Mouse (Mus musculus) thymus, adult 18-20 months (tissue): Measurements from ENCODE around the gene Fubp1.
A peak's percentile ranks its signal among the peaks of the same experiment; 100 is the strongest.

Experiments used
- DNase-seq, 2 experiments: peaks; one replicate each; pipeline ENCODE4 v3.0.0; 2022; ENCODE audit warnings: mixed read lengths in 2 of 2

The Fubp1 gene

DNA sequence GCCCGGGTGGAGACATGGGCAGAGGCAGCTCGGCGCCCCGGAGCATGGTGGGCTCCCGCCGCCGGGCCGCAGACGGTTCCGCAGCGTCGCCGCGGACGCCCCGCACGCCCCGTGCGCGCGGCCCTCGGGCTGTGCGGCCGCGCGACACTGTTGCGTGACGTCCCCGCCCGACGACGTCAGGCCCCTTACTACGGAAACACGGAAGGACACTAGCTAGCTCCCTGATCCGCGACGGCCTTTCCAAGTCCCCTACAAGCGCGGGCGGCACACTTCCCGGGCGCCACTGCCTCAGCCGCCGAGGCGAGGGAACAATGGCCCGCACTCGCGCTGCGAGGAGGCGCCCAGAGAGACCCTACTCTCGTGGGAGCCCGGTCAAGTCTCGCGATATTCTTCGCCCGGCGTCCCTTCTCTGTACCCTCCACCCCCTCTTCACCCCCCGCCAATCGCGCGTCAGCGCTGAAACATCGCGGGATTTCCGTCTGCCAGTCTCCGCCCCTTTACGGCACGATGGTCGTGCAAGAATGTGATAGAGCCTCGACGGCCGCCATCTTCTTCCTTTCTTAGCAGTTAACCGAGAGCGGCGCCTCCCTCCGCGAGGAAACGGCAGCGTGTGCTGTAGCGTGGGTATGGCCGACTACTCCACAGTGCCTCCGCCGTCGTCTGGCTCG is at the start of gene Fubp1, which contains the start of gene Dnajb4:
Gene Fubp1 (plus strand): TSS at position 456 of the 668 bp plus-strand sequence.
Gene Dnajb4 (minus strand): TSS at position 336 of the 668 bp plus-strand sequence.
- peak; percentile 100 for DNase-seq

DNA sequence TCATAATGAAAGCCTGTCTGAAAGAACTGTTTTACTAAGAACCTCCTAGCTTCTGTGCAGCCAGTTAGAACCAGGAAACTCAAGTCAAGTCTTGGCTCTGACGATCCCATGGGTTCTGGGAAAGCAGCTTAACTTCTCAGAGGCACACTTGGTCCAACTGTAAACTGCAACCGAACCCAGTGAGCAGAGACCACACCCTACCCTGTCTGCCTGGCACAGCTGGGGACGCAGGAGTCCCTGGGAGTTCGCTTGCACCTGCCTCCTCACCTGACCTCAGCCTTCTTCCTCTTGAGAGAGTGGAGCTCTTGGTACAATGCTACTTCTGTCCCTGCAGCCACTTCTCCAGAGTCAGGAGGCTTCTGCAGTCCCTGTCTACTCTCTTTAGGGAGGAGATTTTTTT is 49.6 kb upstream of the Fubp1 start:
- DNase-seq = no peak

DNA sequence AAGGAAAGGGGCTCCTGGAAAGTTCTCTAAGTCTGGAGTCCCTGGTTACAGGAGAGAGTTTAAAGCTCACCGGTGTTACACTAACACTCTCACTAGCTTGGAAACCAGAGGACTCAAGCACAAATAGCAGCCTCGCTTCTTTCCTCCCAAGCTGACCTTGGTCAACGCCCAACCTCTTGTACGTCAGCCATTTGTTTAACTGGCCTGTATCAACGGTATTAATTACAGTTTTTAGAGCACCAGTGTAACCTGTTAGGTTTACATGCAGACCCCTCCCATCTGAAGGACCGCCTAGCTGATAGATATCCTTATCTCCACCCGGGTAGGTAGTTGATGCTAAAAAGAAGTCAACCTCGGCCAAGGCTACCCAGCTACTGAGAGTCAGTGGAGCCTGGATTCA is 46.9 kb upstream of the Fubp1 start:
- no peak for DNase-seq

DNA sequence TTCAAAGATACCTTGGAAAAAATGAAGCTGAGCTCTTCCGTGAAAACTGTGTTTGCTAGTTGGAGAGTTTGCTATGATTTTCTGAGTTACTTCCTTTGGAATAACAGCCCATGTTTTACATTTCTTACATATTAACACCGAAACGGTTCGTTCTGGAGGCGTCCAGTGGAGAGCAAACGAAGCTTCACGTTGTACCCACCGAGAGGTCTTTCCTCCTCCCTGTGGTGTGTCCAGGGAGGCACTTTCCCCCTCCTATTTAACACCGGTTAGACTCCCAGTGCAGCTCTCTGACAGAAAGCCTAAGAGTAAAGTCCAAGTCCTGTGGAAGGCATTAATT is 45.2 kb upstream of the Fubp1 start:
- DNase-seq = no peak

DNA sequence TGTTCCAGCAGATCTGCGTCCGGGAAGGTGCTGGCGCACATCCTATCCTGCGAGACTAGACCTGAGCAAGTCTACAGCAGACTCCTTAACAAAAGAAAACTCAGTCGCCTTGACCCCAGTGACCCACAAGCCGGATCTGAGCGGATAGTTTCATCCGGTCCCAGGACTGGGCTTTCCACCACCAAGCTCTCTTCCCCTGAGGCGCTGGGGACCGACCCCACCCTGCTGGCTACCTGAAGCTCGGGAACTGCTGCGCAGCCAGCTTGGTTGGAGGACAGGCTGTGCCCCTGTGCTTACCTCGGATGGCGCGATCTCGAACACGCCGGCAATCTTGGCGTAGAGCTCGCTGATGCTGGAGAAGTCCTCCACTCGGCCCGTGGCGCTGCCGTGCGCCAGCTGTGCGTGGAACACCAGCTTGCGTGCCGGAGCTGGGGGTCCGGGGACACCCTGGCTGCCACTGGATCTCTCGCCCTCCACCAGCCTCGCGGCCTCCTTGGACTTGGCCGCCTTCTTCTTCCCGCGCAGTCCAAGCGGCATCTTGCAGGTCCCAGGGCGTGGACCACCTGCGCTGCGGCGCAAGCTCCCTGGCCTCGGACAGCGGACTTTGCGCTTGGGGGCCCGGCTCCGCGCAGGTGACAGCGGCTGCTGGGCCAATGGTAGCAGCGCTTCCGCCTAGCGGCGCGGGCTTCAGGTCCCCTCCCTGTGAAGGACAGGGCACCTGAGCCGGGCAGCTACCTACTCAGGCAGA is 44.7 kb upstream of the Fubp1 start:
- DNase-seq = no peak

DNA sequence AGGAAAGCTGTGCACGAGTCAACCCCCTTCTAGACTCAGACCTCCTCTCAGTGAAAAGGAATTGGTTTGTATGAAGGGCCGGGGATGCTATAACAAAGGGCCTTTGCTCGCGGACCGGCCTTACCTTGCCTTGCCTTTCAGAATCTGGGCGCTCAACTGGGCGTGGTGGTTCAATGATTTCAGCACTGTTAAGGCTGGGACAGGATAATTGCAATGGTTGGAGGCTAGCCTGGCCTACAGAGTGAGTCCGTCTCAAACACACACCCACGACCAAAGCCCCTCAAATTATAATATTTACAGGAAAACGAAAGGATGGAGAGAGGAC is 44.2 kb upstream of the Fubp1 start, which contains the start of gene Gipc2:
Gene Gipc2 (minus strand): TSS at position 132 of the 325 bp plus-strand sequence.
- no peak for DNase-seq

DNA sequence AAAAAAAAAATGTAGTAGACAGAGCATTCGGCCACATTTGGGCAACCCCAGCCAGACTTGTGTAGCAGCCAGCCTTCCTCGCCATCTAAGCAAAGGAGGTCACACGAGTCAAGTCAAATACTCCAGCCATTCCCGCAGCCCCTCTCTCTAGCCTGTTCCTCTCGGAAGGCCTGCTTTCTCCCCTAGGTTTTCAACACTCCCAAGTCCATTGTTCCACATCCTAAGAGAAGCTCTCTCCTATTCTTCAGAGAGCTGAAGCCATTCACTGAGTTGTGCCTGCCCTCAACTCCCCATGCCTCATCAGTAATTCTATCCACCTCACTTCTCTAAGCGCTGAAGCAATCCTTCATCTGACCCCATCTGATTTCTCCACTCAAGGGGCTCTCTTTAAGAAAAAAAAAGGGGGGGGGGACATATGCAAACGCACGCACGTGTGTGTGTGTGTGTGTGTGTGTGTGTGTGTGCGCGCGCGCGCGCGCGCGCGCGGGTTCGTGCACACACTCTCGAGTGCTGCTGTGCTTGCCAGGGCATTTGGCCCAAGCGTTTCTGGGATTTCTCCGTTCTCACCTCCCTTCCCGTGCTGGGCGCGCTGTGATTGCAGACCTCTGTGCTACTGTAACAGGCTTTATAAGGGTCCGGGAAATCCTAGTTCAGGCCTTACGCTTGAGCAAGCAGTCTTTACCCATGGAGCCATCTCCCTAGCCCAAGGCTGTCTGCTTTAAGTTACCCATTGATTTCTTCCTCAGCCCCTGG is 43.3 kb upstream of the Fubp1 start:
- no peak for DNase-seq

DNA sequence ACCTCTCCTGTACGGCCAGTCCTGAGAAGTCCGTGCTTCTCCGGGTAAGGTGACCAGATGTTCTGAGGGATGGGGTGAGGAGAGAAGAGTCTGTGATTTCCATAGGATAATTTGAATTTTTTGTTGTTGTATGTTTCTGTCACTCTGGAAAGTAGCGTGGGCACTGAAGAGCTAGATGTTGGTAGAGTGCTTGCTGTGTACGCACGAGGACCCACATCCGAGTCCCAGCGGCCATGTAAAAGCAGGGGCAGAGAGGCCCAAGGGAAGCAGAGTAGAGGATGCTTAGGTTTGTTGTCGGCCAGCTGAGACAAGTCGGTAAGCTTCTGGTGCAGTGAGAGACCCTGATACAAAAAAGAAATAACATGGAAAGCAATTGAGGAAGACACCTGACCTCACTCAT is 42.2 kb upstream of the Fubp1 start:
- no peak for DNase-seq

DNA sequence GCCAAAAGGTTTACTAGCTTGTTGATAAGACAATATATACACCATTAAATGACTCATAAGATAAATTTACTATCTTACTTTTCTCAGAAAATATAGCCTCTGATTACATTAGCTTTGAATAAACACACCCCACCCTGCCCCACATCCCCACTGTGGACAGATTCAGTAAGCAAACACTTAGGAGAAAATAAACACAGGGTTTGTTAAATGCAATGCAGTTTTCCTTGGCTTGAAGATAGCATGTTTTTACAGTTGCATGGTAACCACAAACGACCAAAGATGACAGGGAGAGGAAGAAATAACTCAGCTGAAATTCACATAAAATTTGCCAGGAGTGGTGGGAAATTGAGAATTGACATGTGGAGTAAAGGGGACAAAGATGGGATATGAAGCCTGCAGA is 39.8 kb upstream of the Fubp1 start:
- DNase-seq = no peak

DNA sequence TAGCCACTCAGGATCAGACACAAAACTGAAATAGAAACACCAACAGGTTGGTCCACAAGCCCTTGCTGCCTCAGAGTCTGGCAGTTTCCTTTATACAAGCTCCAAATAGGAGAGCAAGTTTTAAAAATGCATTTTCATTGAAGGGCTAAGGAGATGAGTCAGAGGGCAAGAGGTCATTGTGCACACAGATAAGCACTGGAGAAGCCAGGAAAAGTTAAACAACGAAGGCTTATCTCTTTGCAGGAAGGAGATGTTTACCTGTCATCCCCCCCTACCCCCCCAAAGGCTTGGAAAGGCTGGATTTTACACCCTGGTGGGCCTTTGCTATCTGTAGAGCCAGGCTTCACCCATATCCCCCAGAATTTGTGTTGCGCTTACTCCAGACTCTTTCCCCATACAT is 39.0 kb upstream of the Fubp1 start:
- no peak for DNase-seq

DNA sequence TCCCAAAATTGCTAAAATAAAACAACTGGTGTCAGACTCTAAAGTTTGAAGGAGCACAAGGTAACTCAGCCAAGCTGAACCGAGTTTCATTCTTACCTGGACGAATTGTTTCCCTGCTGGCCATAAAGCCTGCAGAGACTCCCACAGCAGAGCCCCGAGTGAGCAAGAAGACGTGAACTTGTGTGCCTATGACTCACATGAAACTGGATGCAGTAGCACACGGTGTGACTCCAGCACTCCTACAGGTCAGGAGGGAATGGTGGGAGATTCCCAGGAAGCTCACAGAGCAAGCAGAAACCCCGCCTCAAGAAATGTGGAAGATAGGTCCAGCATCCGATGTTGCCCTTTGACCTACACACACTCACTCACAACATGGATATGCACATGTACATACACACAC is 38.4 kb upstream of the Fubp1 start:
- no peak for DNase-seq

DNA sequence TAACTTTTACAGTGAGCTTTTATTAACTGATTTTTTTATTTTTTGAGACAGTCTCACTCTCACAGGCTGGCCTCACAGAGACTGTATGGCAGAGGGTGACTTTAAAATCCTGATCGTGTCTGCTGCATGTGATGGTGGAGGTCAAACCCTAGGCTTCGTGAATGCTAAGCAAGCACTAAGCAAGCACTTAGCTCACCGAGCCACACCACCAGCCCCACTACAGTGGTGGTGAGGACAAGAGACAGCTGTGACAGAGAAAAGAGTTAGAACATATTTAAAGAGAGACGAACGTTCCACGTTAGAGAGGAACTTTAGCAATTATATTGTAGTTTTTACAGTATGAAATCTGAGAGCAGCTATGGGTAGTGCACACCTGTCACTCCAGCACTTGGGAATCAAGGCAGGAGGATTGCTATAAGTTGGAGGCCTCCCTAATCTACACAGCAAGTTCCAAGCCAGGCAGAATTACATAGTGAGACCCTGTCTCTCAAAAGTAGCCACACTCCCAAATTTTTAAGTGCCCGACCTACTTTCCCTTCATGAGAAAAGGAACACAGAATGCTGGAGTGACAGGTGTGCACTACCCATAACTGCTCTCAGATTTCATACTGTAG is 37.8 kb upstream of the Fubp1 start:
- no peak for DNase-seq

DNA sequence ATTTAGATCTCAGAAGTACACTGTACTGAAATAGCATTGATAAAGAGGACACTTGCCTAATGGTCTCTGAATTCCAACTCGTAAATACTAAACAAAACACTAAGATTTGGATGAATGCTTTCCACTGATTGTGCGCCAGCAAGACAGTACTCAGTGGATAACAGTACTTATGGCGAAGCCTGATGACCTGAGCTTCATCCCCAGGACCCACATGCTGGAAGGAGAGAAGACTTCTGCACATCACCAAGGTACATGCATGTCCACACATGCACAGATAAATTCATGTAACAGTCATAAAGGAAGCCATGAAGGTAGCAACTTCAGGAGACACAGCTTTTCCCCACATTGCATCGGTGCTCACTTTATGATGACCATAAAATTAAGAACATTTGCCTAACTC is 31.4 kb upstream of the Fubp1 start:
- DNase-seq = no peak

DNA sequence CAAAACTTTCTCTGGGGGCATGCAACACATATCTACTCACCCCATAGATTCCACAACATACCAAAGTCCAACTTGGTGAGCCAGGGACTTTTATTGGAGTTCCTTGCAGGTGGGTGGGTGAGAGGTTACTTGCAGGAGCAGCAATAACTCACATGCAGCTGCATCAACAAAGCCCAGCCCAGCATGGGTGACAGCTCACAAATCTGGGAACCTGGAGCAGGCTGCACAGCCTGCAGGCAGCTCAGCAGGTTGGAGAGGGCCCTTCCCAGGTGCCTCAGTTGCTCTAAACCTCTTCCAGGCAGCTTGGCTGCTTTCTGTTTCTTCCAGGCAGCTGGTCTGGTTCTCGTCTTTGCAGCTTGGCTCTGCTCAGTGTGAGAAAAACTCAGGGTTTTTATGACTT is 30.9 kb upstream of the Fubp1 start:
- DNase-seq = no peak

DNA sequence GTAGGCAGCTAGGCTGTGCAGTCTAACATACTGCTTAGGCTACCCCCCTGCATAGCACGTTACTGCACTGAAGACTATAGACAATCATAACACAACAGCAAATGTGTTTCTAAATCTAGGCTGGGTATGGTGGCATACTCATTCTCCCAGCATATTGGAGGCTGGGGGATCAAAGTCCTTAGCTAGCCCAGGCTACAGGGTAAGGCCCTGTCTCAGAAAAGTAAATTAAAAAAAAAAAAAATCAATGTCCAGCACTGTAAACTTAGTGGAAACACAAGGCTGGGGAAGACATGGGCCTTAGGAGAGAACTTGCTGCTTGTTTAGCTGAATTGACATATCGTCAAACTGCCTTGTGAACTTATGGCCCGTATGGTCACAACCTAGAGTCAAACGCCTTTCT is 29.6 kb upstream of the Fubp1 start:
- DNase-seq = no peak

DNA sequence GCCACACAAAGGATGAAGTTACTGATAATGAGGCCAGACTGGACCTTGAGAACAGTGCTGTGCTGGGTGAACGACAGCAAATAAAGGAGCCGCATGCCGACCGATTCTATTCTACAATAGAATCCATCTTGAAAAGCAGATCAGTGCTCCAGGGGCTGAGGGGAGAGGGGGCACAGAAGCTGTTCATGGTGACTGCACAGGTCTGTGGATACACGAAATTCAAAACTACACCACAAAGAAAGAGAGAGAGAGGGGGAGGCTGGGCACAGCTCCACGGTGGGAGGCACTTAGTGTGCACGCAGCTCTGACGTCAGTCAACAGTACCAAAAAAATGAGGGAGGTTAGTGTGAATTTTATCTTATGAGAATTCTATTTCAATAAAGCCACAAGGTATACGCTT is 26.7 kb upstream of the Fubp1 start:
- DNase-seq = no peak

DNA sequence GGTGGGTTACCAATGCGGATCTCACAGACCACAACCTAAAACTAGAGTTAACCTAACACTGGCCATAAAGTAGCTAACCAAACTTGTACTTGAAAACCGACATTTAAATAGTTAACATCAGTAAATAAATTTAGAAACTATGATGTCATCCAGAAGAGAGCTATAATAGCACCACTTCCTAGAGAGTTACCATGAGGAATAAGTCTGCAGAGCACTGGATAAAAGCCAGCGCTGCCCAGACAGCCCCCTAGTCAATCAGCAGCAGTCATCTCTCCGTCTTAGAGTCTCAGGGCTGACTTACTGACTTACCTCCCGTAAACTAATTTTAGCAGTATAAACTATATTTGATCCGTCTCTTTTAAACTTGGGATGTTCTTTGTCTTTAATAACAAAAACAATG is 24.1 kb upstream of the Fubp1 start:
- no peak for DNase-seq

DNA sequence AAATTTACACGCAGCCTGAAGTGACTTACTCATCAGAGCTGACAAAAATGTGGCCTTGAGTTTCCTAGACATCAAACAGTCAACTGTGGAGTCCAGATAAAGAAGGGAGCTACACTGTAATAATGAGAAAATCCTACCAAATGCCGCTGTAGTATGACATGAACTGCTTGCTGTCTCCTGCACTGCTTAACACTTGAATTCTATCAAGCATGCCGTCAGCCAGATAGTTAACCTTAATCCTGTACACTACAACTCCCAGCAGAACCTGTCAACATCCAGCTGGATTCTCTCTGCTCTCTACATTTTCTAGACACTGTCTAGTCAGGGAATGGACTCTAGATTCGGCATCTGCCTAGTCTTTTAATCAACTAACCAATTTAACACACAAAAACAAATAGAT is 20.9 kb upstream of the Fubp1 start:
- DNase-seq = no peak

DNA sequence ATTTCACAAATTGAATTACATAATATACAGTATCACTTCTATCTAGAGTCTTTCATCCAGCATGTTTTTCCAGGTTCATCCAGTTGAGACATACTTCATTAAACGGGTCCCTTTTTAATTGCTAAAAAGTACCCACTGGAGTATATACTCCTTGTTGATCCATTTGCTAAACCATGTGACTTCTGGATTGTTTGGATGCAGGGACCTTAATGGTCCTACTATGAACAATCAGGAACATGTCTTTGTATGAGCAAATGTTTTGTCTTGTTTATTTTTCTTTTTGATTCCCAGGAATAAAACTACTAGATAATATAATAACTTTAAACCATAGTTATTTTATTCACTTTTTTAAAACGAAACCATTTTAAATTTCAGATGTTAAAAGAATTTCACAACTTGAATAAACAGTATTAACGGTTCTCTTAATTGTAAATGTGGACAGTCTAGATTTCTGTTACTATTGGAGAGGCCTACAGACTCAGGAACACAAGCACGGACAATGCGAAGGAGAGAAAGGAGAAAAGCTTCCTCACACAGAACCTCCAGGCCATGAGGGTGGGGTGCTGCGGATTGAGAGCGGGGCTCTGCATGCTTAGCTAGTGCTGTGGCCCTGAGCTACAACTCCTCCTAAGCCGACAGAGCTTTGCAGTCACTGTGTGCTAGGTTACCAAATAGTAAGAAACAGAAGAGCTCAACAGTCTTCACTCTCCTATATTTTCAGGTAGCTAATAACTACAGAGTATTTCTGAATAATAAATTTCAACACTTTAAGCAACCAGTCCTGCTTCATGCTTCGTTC is 19.3 kb upstream of the Fubp1 start:
- no peak for DNase-seq

DNA sequence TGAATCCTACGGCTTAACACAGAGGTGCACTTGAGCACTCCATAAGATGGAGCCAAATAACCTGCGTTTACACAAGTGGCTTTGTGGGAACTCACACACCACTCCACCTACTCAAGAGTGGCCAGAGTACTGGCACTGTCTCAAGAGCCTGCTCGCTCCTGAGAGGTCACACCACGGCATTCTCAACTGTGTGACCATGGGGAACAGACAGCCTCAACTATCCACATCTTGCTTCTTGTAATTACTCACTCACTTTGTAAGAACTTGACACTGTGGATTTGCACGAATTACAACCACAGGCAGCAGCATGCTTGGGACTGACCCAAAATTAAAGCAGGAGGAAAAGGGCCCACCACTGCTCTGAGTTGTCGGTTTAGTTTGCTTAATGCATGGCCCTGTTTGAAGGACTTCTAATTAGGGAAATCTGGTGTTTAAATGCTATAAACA is 18.4 kb upstream of the Fubp1 start:
- no peak for DNase-seq

DNA sequence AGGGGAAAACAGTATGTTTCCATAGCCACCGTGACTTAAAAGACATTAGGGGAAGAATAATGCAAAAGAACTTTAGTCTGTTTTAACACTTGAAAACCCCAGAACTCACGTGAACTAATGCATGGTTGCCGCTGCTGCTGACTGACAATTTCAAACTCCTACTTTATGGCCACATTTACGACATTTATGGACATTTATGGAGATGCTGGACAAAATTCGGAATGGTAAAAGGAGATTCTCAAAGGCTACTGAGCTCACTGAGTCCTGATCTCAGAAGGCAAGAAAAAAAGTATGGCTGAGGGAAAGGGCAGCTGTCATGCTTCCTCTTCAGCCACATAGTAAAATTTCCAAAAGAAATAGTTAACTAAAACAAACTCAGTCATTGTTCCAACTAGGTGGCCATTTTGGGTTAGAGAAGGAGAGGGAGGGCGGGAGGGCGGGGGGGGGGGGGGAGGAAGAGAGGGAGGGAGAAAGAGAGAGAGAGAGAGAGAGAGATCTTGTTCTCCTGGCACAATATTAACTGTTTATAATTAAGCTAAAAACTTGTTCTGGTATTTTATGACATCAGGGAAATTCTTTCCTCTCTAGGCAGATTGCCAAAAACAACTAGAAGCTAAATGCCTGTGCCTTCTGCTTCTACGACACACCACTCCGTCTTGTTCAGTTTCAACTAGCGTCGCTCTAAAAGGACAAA is 17.8 kb upstream of the Fubp1 start:
- no peak for DNase-seq

DNA sequence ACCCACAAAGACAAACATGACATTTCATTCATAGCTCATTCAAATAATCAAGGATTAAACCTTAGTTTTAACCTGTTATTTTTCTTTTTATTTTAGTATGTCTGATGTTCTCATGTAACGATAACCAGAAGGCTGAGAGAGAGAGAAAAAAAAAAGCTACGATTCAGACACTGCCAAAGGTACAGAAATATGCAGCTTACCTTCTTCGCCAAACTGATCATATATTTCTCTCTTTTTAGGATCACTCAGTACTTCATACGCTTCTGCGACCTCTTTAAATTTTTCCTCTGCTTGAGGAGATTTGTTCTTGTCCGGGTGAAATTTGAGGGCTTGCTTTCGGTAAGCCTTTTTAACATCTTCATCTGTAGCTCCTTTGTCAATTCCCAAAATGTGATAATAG is 17.0 kb upstream of the Fubp1 start:
- DNase-seq = no peak
